Mouse (Mus musculus) frontal cortex, adult 2 months (tissue): ENCODE measurements at regions not wholly inside any gene's neighbourhood (a gene's known extent, or its start where the extent isn't known, plus 50 kb on each side); places are given as distances from the start of the nearest gene placed in this dataset.

Source experiments
- DNase-seq, 2 experiments: peaks; one replicate each; pipeline ENCODE4 v3.0.0; 2022; ENCODE audit warnings: low spot score in 1 of 2; ENCODE audit errors: extremely low spot score in 1 of 2

DNA sequence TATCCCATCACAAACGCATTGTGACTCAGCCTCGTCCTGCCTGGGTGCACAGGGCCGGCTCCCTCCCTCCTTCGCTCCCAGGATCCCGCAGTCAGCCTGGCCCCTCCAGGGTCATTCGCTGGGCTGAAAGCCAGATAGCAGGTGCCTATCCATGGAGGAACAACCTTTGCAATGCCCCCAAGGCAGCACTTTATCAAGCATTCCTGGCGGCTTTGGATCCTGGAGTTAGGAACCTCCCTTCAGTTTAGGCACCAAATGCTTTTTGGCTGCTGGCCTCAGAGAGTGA is 143.9 kb upstream of the Gli2 start:
- no peak for DNase-seq

DNA sequence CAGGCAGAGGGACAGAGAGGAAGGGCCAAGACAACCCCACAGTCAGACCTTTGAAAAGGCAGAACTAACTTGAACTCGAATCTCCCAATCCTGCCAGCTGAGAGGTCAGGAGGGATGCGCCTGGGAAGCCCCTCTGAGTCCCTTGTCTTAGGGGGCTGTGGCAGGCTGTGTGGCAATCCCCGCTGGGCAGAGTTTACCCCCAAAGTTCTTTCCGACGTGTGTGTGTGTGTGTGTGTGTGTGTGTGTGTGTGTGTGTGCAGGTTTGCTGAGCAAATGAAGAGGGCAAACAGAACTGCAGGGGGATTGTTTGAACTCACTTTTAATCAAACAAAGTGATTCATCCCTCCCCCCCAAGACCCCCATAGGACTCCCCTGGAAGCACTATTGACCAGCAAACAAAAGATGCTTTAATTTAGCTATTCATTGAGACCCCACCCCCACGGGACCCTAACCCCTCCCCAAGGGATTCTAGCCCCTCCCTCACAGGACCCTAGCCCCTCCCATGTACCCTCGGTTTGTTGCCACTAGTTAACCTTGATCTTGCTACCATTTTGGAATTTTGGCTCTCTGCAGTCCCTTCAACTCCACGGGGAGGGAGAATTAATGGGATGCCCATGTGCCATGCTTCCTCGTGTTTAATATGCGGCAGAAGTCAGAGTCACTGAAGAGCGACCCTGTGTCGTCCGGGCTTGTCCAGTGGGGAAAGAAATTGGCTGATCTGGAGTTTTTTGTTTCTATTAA is 143.4 kb upstream of the Gli2 start:
- DNase-seq = no peak

DNA sequence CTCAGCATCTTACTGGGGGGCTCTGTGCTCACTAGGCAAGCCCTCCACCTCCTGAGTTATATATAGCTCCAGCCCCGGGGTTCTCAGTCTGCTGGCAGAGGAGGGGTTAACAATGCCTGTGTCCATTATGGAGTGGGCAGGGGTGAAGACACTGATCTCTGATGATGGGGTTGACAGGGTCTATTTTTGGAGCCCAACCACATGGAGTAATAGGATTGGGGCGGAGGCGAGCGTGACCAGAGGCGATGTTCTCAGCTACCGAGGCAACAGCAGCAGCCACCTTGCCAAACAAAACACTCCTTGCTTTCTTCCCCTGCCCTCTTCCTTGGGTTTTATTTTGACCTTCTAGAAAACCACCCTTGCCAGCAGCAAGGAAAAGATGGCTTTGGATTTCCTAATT is 141.1 kb upstream of the Gli2 start:
- no peak for DNase-seq

DNA sequence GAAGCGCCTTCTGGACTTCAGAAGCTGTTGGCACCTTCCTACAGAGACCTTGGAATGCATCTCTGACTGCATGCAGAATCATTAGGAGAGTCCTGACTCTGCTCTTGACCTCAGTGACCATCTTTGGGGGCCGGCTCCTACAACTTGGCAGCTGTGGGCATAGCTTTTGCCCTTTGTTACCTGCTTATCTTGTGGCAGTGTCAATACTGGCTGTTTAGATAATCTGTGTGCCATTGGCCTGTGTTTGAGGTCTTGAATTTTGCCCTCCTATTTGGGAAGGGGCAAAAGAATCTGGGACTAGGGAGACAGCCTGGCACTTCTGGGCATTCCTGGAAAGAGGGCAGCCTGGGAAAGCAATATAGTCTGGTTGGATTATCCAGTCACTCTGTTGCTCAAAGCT is 137.8 kb upstream of the Gli2 start:
- no peak for DNase-seq

DNA sequence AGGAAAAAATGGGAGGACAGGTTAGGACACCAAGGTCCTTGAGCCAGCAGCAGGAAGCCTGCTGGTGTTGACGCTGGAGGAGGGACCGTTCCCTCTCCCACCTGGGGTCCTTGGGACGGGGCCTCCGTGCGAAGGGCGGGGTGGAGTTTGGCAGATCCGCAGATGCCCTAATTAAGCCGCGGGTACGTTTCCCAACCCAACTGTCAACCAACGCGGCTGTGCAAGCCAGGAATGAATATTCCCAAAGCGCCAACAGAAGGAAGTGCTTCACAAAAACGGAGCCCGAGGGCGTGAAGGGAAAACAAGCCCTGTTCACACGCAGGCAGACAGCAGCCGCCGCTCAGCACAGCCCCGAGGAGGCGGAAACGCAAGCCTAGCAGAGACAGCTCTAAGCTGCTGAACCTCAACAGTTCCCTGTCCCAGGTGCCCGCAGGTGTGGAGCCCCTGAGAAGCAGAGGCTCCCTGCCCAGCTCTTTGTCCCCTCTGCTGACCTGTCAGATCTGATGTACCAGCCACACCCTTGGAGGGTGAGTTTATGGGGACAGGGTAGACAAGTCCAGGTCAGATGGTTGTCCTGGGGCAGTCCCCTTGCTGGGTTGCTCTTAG is 136.1 kb upstream of the Gli2 start:
- peak; percentile 55 to 80 for DNase-seq

DNA sequence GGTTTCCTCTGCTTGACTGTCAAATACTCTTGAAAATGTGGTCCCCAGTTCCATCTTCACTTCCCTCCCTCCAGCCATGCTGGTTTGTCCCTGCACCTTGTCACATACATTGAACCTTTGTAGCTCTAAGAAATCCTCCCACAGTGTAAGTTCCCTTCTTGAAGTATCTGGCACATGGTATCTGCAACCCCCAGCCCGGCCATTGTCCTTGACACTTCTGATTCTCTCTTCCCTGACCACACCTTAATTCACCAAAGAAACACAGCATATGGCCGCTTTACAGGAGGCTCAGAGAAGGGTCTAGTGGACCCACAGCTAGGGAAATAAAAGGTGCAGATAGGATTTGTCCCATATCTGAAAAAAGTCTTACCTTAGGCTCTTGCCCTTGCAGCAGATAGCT is 133.9 kb upstream of the Gli2 start:
- no peak for DNase-seq

DNA sequence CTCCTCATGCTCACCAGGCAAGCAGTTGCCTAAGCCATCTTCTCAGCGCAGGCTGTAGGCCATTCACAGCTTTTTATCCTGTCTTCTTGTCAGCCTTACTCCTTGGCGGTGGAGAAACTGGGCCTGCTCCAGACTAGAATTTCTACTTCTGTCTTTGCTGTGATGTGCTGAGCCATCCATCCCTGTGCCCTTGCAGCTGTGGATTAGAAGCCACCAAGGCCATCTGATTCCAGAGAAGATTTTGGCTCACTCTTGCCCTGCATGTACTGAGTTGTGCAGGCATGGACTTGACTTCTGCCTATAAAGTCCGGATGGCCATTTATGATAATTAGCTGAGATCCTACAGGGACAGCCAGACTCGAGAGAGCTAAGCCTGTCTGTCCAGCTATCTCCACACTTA is 133.4 kb upstream of the Gli2 start:
- no peak for DNase-seq

DNA sequence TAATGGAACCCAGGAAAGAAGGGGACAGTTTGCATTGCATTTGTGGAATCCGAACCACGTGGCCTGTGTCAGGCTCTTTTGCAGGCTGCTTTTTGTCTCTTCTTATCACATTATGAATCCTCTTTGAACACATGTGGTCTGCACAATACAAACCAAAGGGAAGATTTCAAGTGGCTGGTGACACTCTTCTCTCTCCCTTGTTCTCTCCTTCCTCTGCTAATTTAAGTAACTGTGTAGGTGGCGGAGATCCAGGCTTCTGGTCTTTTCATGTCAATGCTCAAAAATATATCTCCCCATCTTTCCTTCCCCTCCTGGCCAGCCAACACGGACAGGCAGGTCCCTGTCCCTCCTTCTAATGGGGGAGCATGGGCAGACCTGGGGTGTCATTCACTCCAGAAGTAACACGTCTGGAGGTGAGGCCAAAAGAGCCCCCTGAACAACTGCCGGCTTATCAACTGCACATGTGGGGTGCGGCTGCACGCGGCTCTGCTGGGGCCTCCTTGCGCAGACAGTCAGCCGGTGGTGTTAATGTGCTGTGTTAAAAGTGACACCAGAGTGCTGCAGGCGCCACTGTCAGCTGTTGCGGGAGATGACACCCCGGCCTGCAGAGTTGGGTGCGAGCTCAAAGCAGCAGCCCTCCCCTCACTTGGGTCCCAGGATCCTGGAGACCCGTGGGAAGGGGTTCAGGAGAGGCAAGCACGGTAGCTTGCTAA is 130.3 kb upstream of the Gli2 start:
- DNase-seq = peak; percentile 34 to 35

DNA sequence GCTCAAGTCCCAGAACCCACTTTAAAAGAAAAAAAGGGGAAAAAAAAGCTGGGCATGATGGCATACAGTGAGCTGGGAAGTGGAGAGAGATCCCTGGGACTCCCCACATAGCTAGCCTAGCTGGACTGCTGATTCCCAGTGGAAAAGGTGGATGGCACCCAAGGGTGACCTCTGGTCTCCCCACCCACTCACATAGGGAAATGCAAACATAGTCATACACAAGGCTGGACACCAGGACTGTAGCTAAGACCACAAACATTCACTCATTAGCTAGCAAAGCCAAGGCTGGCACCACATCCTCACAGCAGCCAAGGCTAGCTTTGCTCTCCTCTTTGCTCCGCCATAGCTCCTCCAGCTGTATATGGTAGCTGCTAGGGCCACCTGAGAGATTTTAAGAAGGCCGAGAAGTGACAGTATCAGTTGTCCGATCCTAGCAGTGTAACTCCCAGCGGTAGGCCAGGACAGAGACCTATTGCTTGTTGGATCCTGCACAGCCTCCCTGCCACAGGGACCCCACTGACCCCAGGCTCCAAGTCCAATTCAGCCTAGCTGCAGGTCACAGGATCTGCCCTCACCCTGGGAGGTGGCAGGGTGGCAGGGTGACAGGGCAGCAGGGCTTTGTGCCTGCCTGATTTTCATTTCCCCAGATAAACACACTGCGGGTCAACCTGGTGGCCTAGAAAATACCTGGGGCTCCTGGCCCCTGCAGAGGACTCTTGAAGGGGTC is 119.8 kb upstream of the Gli2 start:
- no peak for DNase-seq

DNA sequence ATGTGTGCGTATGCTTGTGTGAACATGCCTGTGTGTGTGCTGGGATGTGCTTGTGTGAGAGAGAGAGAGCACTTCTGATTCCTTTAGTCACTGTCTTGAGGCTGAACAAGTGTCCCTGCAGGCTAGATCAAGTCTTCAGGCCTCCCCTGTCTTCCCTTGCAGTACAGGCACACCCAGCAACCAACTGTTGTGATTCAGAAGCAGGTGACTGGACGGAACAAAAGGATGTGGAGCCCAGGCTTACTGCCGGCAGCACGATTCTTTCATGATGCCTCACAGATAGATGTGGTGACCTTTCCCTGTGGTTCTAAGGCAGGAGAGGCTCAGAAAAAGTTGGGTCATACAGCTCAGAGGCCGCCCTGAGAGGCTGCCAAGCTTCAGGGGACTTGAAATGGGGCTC is 114.0 kb upstream of the Gli2 start:
- DNase-seq = no peak

DNA sequence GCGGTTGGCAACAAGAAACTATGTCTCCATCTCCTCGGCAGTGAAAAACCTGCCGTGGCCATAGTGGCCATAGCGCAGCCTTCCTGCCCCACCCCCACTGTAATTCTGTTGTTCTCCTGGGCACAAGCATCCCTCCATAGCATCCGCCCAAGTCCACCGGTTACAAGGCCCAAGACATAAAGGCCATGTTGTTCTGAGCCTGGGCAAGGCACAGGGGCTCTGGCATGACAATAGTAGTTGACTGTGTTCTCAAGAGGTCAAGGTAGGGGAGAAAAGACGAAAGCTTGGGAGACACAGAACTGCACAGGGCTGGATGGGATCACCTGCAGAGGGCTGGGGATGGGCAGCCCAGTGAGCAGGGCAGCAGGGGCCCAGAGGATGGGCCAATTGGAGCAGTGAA is 112.9 kb upstream of the Gli2 start:
- no peak for DNase-seq

DNA sequence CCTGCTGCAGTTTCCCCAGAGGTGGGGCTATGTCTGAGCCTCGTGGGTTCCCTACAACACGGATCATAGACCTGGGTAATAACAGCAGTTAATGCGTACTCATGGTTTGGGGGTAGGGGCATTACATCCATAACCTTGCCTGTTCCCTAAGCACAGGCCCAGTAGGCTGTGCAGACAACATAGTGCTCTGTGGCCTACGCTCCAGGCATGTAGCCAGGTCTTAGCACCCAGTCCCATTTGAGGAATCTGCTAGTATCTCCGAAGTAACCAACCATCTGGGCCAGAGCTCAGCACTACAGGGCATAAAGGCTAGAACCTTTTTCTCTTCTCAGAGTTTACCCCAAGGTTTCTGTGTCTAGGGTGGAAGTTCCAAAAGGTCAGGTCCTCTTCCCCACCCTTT is 111.4 kb upstream of the Gli2 start:
- DNase-seq = no peak

DNA sequence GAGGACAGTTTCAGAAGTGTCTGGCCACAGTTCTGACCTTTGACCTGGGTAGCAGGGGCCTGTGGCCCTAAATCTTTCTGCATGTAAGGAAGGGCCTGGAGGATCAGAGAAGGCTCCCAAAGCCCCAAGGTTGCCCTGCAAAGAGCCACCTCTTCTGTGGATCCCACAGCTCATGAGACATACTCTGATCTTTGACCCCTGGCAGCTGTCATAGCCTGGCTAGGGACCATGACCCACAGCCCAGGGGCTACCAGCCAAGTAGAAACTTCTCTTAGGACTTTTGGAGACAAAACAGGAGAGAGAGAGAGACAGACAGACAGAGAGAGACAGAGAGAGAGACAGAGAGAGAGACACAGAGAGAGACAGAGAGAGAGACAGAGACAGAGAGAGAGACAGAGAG is 110.4 kb upstream of the Gli2 start:
- no peak for DNase-seq

DNA sequence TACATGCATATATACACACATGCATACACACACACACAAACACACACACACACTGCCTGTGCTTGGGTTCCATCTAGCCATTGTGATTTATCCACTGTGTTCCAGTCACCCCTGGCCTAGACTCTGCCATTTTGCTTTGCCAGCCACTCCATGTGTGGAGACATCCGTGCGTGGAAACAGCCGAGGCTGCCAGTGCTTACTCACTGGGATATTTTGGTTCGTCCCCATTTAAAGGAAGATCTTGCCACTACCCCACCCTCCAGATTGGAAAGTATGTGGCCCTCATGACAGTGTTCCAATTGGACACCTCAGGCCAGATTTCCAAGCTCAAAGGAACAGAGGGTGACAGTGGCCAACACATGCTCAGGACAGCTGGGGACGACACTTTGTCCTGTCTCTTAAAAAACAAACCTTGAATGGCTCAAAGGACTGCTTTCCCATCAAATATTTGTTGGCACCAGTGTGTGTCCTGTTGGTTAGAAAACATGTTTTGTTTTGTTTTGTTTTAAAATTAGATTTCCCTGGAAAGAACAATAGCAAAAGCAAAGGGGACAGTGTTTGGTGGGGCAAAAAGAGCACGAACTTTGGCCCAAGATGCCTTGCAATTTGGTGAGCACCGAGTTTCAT is 109.8 kb upstream of the Gli2 start:
- peak in 1 of 2 experiments; percentile 9 for DNase-seq

DNA sequence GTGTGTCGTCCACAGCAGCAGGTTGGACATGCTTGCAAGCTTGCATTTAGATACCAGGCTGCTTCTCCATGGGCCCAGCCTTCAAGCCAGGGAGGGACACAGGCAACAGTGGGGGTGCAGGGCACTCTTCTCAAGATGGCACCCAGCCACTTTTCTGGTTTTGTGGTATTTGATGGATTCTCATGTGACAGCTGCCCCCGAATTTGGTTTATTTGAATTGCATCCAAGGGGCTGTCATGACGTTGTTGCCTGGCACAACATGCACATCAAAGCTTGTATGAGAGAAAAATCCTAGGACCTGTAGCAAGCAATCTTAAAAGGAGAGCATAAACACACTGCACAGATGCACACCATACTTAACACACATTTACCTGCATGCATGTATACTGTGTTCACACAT is 108.3 kb upstream of the Gli2 start:
- no peak for DNase-seq

DNA sequence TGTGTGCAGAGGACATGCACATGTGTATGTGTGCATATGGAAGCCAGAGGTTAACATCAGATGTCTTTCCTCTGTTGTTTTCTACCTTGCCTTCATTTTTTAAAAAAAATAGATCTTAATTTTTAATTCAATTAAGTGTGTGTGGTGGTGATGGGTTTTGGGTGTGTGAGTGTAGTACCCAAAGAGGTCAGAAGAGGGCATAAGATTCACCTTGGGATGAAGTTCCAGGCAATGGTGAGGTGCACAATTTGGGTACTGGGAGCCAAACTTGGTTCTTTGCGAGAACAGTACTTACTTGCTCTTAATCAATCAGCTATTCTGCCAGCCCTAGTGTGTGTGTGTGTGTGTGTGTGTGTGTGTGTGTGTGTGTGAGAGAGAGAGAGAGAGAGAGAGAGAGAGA is 106.9 kb upstream of the Gli2 start:
- DNase-seq = no peak

DNA sequence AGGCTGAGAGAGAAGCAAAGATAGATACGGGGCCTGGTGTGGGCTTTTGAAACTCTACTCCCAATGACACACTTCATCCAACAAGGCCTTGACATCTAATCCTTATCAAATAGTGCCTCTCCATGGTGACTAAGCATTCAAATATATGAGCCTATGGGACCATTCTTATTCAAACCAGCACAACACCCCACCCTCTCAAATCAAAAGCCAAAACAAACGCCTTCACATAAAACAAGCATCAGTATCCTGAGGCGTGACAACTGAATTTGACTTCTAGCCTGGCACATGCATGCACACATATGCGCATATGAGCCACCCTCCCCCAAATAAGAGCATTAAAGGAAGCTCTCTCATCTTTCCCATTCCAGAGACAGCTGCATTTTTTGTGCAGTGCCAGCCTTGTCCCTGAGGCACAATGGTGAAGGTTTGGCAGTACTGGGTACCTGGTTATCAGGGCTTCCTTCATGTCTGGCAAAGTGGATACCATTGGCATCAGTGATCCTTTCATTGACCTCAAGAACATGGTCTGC is 103.8 kb upstream of the Gli2 start:
- DNase-seq = no peak

DNA sequence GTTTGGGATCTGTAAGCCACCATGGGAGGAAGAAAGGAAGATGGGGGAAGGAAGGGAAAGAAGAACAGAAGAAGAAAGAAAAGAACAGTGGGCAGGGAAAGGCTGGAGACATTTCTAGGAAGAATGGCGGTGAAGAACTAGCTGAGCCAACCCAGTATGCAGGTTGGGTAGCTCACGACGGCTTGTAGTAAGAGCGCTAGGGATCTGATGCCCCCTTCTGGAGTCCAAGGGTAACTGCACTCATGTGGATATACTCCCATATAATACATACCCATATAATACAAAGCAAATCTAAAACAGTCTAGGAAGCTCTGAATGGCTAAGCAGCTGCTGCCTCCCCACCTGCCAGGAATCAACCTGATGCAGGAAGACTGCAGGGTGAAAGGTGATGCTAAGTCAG is 100.2 kb upstream of the Gli2 start:
- no peak for DNase-seq

DNA sequence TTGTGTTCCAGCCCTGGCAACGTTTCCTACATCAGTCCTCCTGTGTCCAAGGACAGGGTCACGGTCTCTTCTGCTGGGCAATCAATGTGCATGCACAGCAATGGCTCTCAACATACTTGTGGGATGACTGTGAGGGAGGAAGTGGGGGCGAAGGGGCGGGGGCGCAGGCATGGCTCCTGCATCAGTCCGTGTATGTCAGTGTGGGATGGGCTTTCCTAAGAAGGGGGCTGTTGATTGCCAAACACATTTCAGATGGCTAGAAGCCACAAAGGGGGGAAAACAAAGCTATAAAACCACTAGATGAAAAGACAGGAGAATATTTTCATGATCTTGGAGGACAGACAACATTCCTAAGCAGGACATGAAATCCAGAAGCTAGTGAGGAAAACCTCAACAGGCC is 99.4 kb upstream of the Gli2 start:
- no peak for DNase-seq

DNA sequence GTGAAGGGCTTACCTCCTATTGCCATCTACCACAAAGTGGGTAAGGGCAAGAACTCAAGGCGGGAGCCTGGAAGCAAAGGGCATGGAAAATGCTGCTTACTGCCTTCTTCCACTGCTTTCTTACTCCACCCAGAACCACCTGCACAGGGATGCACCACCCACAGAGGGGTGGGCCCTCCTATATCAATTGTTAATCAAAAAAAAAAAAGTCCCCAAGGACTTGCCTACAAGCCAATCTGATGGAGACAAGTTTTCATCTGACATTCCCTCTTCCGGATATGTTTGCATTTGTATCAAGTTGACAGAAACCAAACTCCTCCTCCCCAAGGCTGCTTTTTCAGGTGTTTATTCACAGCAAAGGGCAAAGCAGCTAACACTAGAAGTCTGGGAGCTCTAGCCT is 94.1 kb upstream of the Gli2 start:
- no peak for DNase-seq

DNA sequence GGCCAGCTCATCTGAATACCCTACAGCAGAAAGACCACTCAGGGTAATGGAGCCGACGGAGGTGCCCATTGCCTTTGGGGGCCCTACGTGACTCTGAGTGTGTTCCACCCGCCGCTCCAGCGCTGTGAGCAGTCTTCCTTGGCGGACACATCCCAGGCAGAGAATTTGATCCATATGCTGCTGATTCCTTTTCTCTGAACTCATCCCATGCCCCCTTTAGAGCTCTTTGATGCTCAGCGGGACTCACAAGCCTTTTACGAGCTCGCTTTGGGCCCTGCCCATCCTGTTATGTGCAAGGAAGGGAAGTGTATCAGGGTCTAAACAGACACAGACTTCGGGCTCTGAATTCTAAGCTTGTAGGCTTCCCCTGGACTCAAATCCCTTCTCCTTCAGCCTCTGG is 90.4 kb upstream of the Gli2 start:
- no peak for DNase-seq
